Mouse (Mus musculus) CD4-positive, CD25-positive, alpha-beta regulatory T cell, adult 2 months (primary cell): ENCODE measurements at regions not wholly inside any gene's neighbourhood (a gene's known extent, or its start where the extent isn't known, plus 50 kb on each side); places are given as distances from the start of the nearest gene placed in this dataset.
"Not testable (repeated sequence)": the region's sequence is repeated elsewhere in the genome, so short reads cannot be mapped to it uniquely, and the experiment has no call there.

Experiments
- DNase-seq: peaks from one replicate; pipeline ENCODE4 v3.0.0-alpha.2; 2012; ENCODE audit warnings: low read depth, low spot score

DNA sequence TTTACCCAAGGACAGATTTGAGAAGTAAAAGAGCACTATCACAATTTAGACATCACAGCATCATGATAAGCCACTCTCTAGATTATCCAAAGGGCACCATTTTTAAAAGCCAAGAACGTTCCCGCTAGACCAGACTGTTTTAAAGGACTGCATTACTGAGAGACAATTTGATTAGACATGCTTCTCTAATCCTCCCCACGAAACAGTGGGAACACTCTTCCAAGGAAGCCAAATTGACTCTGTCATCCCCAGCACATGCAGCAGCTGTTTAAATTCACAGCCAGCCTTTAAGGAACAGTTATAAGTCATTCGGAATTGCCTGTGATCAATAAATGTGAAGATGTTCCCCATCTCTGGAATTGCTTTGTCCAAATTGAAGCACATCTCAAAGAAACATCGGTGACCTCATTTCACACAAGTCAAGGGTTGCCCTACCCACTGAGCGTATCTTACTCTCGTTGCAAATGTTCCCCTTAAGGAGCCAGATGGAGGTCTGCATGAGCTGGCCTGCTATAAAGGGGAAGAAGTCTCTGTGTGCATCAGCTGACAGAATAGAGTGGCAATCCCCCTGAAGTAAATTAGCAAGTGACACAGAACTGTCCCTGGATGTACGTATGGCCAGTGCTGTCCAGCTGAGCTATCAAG, 393.2 kb downstream of the Pid1 start:
- DNase-seq: no peak

GRCm38 (mm10) chr1:83964631-83965030, 399.3 kb downstream of the Pid1 start:
- DNase-seq: not testable (repeated sequence)

- DNase-seq: no peak
These were observed 402.2 kb downstream of the Pid1 start for GRCm38 (mm10) chr1:83961761-83962160.

- DNase-seq: no peak
These were observed 404.2 kb downstream of the Pid1 start for GRCm38 (mm10) chr1:83959756-83960155.

DNA sequence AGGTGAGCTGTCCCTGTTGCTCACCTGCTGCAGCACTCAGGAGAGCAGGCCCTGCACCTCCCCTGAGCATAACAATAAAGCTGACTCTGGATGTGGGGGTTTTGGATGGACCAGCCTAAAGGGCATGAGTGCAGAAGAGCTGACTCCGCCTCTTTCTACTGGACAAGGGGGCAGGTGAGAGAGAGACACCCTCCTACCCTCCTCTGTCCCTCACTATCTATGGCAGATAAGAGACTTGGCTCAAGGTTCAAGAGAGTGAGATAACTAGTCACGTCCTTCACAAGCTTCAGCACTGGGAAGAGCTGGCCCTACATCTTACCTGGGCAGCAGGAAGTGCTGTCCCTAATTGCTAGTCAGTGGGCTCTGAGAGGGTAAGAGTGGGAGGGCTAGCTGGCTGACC, 441.1 kb downstream of the Pid1 start:
- no peak for DNase-seq

DNA sequence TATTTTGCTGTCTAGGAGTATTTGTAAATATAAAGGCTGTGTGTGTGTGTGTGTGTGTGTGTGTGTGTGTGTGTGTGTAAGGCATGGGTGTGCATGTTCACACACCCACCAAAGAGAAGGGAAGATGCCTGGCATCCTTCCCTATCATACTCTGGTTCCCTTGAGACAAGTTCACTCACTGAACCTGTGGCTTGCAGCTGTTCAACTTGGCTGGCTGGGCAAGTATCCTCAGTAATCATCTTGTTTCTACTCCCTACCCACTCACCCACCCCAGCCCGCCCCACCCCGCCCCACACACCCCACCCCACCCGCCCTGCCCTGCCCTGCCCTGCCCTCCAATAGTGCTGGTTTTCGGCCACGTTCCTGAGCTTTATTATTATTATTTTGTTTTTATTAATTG, 448.5 kb downstream of the Pid1 start:
- no peak for DNase-seq

DNA sequence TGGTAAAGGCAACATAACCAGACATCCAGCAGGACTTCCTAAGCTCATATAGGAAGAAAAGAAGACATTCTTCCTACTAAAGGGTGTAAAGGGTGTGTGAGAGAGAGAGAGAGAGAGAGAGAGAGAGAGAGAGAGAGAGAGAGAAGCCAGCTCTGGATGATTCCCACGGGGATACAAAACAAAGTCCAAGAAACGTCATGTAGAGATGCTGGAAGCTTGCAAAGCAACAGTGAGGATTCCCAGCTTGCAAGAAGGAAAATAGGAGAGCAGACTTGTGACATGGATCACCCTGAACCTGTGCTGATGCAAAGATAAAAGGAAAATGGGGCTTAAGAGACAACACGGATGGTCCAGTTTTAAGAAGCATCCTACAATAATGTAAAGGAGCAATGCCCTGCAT, 456.6 kb downstream of the Pid1 start:
- no peak for DNase-seq

- no peak for DNase-seq
These were observed 457.1 kb downstream of the Pid1 start for GRCm38 (mm10) chr1:83906906-83907305.

DNA sequence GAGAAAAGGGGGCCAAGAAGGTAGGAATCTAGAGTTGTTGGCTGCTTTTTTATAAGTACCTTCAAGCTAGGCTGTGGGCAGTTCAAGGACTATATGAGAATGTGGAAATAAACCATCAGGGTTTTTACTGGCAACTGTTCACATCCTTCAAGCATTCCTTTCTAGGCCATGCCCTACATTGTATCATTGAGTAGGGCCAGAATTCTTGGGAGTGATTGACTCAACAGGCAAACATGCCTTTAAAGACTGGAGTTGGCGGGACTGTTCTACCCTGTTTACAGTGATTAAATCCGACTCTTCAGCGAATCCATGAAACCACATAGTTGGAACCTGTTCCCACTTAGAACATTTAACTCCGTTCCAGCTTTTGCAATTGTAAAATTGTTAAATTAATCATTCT, 463.8 kb downstream of the Pid1 start:
- DNase-seq: no peak

- DNase-seq: no peak
These were observed 467.3 kb downstream of the Pid1 start for GRCm38 (mm10) chr1:83896650-83897049.

GRCm38 (mm10) chr1:83879109-83879399, 471.1 kb upstream of the Sphkap start:
- DNase-seq: no peak

GRCm38 (mm10) chr1:83878330-83879108, 470.5 kb upstream of the Sphkap start:
- DNase-seq: no peak

- no peak for DNase-seq
These were observed 463.0 kb upstream of the Sphkap start for GRCm38 (mm10) chr1:83870853-83871567.

DNA sequence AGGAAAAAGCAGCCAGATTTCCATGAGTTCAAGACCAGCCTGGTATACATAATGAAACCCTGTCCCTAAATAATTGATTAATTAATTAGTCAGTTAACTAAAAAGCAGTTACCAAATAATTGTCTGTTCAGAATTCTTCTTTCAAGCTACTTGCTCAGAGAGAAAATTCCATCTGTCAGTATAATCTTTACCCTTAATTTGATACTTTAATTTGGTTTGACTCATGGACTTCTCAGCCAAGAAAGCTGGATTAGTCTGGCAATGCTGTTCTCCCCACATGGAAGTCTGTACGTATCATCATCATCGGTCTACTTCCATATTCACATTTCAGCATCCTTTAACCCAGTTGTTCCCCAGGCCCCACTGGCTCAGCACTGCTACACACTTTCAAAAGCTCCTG, 461.0 kb upstream of the Sphkap start:
- no peak for DNase-seq

DNA sequence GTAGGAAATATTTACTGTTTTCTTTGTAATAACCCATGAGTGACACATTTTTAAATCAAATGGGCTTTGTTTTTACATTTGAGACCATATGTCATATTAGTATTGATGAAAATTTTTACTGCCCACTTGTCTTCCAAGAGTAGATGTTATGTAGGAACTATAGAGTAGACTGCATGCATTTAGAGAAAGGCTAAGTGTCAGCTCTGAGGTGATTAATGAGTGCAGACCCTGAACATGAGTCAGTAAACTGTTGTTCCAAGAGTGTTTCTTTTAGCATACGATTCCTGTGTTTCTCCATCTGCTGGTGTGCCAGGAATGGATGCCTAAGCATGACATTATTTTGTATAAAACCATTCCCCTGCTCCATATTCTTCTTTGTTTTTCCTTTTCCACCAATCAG, 454.5 kb upstream of the Sphkap start:
- DNase-seq: no peak

DNA sequence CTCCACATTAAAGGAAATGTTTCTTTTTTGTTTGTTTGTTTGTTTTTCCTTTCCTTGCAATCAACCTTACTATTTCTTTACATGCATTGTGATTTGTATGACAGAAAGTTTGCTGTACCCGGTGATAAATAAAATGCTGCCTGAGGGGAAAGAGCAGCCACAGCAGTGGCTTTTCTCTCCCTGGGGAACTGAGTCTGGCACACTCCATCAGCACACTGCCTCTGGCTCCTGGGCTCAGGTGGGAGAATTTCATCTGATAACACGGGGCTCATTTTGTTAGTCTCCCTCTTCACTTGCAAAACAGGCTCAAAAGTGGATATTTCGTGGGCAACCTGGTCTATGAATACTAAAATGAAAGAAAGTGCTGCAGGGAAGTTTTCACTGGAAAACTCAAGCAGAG, 454.1 kb upstream of the Sphkap start:
- no peak for DNase-seq

- DNase-seq: no peak
These were observed 451.9 kb upstream of the Sphkap start for GRCm38 (mm10) chr1:83859732-83860424.

- DNase-seq: no peak
These were observed 446.0 kb upstream of the Sphkap start for GRCm38 (mm10) chr1:83853996-83854395.

DNA sequence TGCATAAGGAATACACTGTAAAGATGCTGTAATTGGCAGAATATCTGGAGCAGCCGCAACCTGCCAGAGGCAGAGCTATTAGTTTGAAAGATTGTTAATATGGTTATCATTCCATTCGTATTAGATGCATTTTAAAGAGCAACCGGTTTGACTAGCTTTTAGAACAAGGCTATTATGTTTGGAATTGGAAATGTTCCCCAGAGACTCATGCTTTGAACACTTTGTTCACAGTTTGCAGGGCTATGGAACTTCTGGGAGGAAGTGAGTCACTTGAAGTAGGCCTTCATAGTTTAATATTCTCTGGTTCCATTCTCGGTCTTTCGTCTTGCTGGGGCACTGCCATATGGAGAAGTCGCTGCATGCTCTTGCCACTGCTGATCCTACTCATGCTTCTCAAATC, 443.1 kb upstream of the Sphkap start:
- DNase-seq: no peak

DNA sequence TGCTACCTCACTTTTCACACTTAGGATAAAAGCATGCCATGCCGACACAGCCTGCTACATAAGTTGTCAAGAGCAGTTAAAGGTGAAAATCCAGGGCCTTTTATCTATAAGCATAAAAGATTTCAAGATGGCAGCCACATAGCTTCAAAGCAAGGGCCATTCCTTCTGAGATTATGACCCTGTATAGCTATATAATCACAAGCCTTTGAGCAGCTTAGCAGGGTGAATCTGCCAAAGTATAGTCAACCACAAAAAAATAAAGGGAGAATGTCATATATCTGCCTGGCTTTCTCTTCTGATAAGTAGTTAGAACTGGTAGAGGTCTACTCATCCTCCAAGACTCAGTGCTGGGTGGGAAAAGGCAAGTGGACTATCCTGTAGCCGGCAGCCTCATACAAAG, 440.4 kb upstream of the Sphkap start:
- DNase-seq: no peak

DNA sequence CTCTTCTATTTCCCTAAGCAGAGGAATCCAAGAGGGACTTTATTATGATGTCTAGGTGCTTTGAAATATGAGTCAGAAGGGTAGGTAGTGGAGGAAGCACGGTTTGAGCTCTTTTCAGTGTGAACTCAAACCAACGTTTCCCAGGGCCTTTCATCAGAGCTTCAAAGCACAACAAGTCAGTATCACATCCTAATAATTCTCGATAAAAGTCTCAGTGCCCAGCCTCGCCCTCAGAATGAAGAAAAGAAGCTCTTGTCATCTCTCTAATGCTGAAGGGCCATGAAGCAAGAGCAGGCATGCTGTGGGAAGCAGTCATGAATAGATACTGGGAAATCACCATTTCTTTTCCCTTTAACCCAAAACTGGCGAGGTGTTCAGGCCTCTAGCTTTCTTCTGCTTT, 440.0 kb upstream of the Sphkap start:
- DNase-seq: no peak

DNA sequence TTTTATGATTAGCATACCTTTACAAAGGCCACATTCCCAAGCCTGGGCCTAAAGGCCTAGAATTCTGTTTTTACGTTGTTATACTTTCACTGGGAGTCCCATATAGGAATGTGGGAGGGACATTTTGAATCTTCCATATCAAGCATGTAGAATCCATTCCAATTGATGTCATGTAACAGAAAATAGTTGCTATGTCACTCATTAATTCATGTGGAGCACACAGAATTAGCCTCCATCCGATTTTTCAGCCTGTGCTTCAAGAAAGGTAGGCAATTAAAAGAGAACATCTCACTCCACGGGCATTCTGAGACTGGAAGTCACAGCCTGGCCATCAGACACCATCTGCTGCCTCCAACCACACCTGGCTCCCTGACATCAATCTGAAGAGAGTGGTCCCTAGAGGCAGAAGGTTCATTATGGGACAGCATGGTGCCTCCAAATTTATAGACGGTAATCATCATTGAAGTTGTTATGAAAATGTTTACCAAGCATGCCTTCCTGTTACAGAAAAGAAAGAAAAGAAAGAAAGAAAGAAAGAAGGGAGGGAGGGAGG, 436.9 kb upstream of the Sphkap start:
- DNase-seq: no peak
